Mouse (Mus musculus) liver, postnatal 0 days (tissue): ENCODE data around the gene Casp7. TPM values are rescaled to one million over a fixed set of nuclear protein-coding genes. Genes with fewer than 3 reads are reported as not detected.

Experiments used
- ATAC-seq: fragments of 200-750 bp; cut with Nextera tagmentation; 2 replicates; pipeline ENCODE4 v1.8.0; 2017; ENCODE audit warnings: mild to moderate bottlenecking, moderate library complexity
- DNase-seq: peaks from one replicate; pipeline ENCODE4 v3.0.0-alpha.2; 2016
- H3K27ac ChIP-seq: fragments of 300-500 bp; sonication (generic); 2 replicates; pipeline ENCODE4 v1.5.1; 2014; ENCODE audit warnings: antibody characterized with exemption, moderate library complexity, mild to moderate bottlenecking, low read depth
- H3K27me3 ChIP-seq: fragments of 300-500 bp; sonication (generic); 2 replicates; pipeline ENCODE4 v1.6.1; 2014; ENCODE audit warnings: low read length, control low read depth, mixed read lengths; ENCODE audit not compliant: insufficient read depth
- H3K36me3 ChIP-seq: fragments of 300-500 bp; sonication (generic); replicated peaks from 2 replicates; pipeline ENCODE4 v1.6.1; 2014; ENCODE audit warnings: mild to moderate bottlenecking, control low read depth, low read length, moderate library complexity, mixed read lengths; ENCODE audit not compliant: insufficient read depth
- H3K4me1 ChIP-seq: fragments of 300-500 bp; sonication (generic); 2 replicates; pipeline ENCODE4 v1.6.1; 2014; ENCODE audit warnings: antibody characterized with exemption, mild to moderate bottlenecking, control low read depth; ENCODE audit not compliant: insufficient read depth
- H3K4me2 ChIP-seq: fragments of 300-500 bp; sonication (generic); 2 replicates; pipeline ENCODE4 v1.6.1; 2014; ENCODE audit warnings: low read depth, mild to moderate bottlenecking, low read length, moderate library complexity, mixed read lengths
- H3K4me3 ChIP-seq: fragments of 300-500 bp; sonication (generic); 2 replicates; pipeline ENCODE4 v1.5.1; 2014; ENCODE audit warnings: low read depth, low read length
- H3K9ac ChIP-seq: fragments of 300-500 bp; sonication (generic); replicated peaks from 2 replicates; pipeline ENCODE4 v1.6.1; 2014; ENCODE audit warnings: mild to moderate bottlenecking, moderate library complexity
- H3K9me3 ChIP-seq: fragments of 300-500 bp; sonication (generic); 2 replicates; pipeline ENCODE4 v1.6.1; 2016; ENCODE audit warnings: mild to moderate bottlenecking, control low read depth, low read length, mixed read lengths
- CTCF ChIP-seq: sonication (generic); IDR thresholded peaks from 2 replicates; pipeline ENCODE4 v1.5.1; 2016; ENCODE audit warnings: antibody characterized with exemption, low read depth
- EP300 ChIP-seq: IDR thresholded peaks from 2 replicates; pipeline ENCODE4 v1.6.1; 2016; ENCODE audit warnings: antibody characterized with exemption, low read depth, mild to moderate bottlenecking
- WGBS: fragments of 180-500 bp; shearing (Covaris S2); extraction: QIAGEN DNeasy Blood & Tissue Kit; methylation state at CpG from one replicate; pipeline ENCODE4 v1.1.7; 2014; ENCODE audit not compliant: insufficient replicate concordance; 5-methylcytosine and 5-hydroxymethylcytosine counted together
- polyA plus RNA-seq: library from polyadenylated mRNA; unstranded; fragments of >200 nt; fragmentation: Nextera tagmentation; extraction: Ambion mirVana; gene quantifications from 2 replicates; pipeline ENCODE4 v1.2.1, GENCODE M21; 2015

The Casp7 gene
- polyA plus RNA-seq, 1 experiment from 2014 or later = 9.8 TPM

DNA sequence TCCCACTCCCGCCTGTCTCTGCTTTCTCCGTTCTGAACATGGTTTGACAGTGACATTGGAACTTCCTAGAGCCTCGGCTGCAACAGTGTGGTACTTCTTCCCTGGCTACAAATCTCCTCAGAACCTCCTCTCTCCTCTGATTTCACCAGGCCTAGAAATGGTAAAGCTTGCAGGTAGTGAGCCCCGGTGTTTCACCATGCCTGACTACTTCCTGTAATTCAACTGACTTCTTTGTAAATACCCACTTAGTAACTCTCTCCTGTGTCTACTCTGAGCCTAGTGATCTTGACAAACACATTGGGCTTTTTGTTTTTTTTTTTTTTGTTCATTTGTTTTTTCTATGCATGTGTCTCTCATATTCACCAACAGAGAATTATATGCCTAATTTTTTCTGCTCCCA lies 57.9 kb downstream of the Casp7 start:
- no peak overlapping the region for H3K4me2 ChIP-seq
- H3K9me3 ChIP-seq = no peaks in the 10 kb centered on the region
- DNase-seq = no peak
- H3K4me1 ChIP-seq = no peaks in the 10 kb centered on the region
- no peak overlapping the region for H3K9ac ChIP-seq
- no peak overlapping the region for H3K4me3 ChIP-seq
- H3K36me3 ChIP-seq = no peaks in the 10 kb centered on the region
- peak overlapping the region; percentile 30; the same call in 1 of the 2 replicates for H3K27ac ChIP-seq
- no peak for ATAC-seq
- TF ChIP-seq EP300 (no peak), CTCF (no peak)
- no peaks in the 10 kb centered on the region for H3K27me3 ChIP-seq
- 49% methylated on average over 4 of the region's 4 CpGs for WGBS

DNA sequence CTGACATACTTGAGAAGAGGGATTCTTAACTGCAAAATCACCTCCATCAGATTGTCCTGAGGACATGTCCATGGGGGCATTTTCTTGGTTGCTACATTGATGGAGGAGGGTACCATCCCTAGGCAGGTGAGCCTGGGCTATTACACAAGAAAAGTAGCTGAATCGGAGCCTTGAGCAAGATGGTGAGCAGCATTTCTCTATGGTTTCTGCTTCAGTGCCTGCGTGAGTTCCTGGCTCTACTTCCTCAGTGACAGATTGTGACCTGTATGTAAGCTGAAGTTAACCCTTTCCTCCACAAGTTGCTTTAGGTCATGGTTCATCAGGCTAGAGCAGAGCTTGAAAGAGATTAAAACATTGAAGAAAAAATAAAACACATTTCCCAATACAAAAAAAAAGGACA lies 58.4 kb downstream of the Casp7 start:
- H3K27ac ChIP-seq = 0 out of 2 replicates have a peak overlapping the region, but pooled peaks have one; percentile 44
- ATAC-seq = no peak

DNA sequence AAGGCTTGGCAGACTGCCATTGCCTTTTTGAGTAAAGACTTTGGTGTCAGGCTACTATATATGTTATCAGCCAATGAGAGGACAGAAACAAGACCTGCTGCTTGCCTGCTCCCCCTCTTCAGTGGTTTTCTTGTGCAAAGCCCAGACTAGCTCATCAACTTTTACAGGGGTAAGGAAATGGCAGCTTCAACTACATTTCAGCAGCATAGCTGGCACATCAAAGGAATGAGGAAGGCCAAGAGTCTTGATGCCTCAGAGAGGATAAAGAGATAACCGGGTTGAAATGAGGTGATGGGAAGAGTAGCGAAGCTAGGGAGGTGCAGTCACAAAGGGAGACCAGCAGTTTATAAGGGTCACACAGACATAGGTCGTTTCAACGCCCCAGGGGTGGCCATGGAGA lies 60.6 kb downstream of the Casp7 start:
- Histone ChIP-seq H3K4me3 (no peak overlapping the region), H3K27ac (no peak overlapping the region), H3K27me3 (no peaks in the 10 kb centered on the region), H3K9ac (no peak overlapping the region), H3K4me2 (no peak overlapping the region), H3K9me3 (no peaks in the 10 kb centered on the region), H3K4me1 (no peaks in the 10 kb centered on the region), H3K36me3 (no peaks in the 10 kb centered on the region)
- 64% methylated on average over 4 of the region's 4 CpGs for WGBS
- TF ChIP-seq CTCF = no peak
- TF ChIP-seq EP300 = no peak
- ATAC-seq (no peak), DNase-seq (no peak)

More for the DNA sequence above, 58.4 kb downstream of the Casp7 start:
- no peak overlapping the region for H3K9ac ChIP-seq
- no peaks in the 10 kb centered on the region for H3K27me3 ChIP-seq
- no peak overlapping the region for H3K4me3 ChIP-seq
- no peaks in the 10 kb centered on the region for H3K36me3 ChIP-seq
- H3K4me2 ChIP-seq = no peak overlapping the region
- WGBS = 29% methylated on average over 2 of the region's 2 CpGs
- no peaks in the 10 kb centered on the region for H3K9me3 ChIP-seq
- no peak for DNase-seq
- H3K4me1 ChIP-seq = no peaks in the 10 kb centered on the region
- TF ChIP-seq EP300 = no peak
- TF ChIP-seq CTCF = no peak

DNA sequence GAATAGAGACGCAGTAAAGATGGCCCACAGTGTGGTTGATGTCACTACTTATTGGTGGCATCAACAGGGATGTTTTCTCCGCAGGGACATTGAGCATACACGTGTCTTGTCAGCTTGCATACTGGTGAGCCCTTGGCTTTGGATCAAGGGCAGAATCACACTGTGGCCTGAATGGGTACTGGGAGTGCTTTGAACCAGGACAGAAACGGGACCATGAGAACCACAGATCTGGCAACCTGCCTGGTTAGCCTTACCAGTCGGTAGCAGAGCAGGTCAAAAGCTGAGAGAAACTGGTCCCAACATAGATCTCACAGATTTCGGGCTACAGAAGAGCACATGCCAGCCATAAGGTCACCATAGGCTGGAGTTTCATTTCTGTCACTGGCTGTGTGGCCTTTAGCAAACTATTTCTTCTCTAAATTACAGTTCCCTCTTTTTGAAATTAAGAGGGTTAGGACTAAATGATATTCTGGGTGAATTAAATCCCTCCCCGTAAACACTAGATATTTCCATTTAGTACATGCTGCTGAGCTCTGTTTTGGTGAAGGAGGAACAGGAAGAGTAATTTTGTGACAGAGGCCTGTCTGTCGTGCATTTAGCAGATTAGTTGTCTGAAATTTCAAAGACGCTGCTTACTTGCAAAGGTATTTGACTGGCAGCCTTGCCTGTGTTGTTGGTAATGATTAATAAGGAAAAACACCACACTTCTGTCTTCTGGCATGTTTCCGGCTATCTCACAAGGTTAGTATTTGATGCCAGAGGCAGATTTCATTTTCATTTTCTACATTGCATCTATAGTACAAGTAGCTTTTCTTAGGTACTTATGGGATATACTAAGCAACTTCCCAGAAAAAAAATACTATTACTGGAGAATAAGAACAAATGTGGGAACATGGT lies 62.5 kb downstream of the Casp7 start:
- ATAC-seq (no peak), DNase-seq (no peak)
- WGBS = 77% methylated on average over 10 of the region's 10 CpGs
- no peaks in the 10 kb centered on the region for H3K27me3 ChIP-seq
- H3K4me1 ChIP-seq = no peaks in the 10 kb centered on the region
- H3K4me2 ChIP-seq = no peak overlapping the region
- H3K9me3 ChIP-seq = no peaks in the 10 kb centered on the region
- H3K36me3 ChIP-seq = no peaks in the 10 kb centered on the region
- no peak overlapping the region for H3K27ac ChIP-seq
- no peak for TF ChIP-seq CTCF
- no peak for TF ChIP-seq EP300
- no peak overlapping the region for H3K9ac ChIP-seq
- no peak overlapping the region for H3K4me3 ChIP-seq

DNA sequence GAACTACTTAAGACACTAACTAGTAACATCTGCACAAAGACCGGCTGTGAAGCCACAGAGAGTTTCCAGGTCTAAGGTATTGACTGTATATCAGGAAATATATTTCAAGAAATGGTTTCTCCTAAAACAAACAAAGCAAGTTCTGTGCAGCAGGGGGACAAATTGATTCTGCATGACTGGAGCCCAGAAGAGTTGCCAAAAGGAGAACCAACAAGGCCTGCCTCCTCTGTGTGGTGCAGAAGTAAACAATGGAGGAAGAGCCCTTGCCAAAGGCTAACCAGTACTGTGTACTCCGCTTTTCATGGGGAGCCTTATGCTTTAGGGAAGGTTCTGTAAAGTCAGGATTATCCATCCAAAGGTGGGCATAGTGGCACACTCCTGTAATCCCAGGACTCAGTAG lies 63.3 kb downstream of the Casp7 start:
- no peaks in the 10 kb centered on the region for H3K27me3 ChIP-seq
- no peak overlapping the region for H3K4me2 ChIP-seq
- no peaks in the 10 kb centered on the region for H3K9me3 ChIP-seq
- ATAC-seq (no peak), DNase-seq (no peak)
- H3K9ac ChIP-seq = no peak overlapping the region
- no peaks in the 10 kb centered on the region for H3K4me1 ChIP-seq
- no peak overlapping the region for H3K27ac ChIP-seq
- TF ChIP-seq EP300 (no peak), CTCF (no peak)
- H3K36me3 ChIP-seq = no peaks in the 10 kb centered on the region
- 84% methylated on average over 2 of the region's 2 CpGs for WGBS
- no peak overlapping the region for H3K4me3 ChIP-seq

DNA sequence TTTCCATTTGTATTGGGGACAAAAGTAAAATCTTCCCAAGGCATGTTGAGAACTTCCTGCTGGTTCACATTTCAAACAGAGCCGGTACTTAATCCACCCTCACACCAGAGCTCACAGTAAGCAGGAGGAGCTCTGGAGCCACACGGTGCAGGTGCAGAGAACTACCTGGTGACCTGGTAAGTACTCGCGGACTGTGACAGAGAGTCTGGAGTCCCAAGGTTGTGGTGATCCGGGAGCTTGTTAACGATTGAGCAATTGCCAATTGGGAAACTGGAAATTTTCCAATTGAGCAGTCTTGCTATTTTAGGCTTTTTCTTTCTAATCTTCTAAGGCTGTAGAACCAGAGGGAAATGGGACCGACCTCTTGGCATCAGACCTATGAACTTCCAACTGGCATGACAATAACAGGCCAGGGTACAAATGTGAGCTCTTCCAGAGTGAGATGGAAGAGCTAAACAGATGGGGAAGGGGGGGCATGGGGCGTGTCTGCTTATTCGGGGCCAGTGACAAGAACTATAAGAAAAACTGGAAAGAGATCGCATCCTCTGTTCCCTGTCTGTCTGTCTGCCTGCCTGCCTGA lies 64.7 kb downstream of the Casp7 start, which contains the start of gene Plekhs1:
Plekhs1 (plus strand) TSS at position 119 of the 580 bp plus-strand sequence.
- no peak for DNase-seq
- Histone ChIP-seq H3K27ac (no peak within 1 kb of the TSS), H3K36me3 (no peaks in the 10 kb centered on the region), H3K27me3 (no peaks in the 10 kb centered on the region), H3K4me3 (no peak within 1 kb of the TSS), H3K9me3 (no peaks in the 10 kb centered on the region), H3K4me2 (no peak within 1 kb of the TSS), H3K4me1 (no peaks in the 10 kb centered on the region), H3K9ac (no peak within 1 kb of the TSS)
- TF ChIP-seq CTCF = no peak
- TF ChIP-seq EP300 = no peak
- ATAC-seq = peak; percentile 67; the same call in 1 of the 2 replicates
- 54% methylated on average over 10 of the region's 10 CpGs for WGBS
